Mouse (Mus musculus) skeletal muscle tissue, adult 2 months (tissue): ENCODE measurements at regions not wholly inside any gene's neighbourhood (a gene's known extent, or its start where the extent isn't known, plus 50 kb on each side); places are given as distances from the start of the nearest gene placed in this dataset.

Experiments used
- DNase-seq: peaks from one replicate; pipeline ENCODE4 v3.0.0-alpha.2; 2012; ENCODE audit warnings: low read depth, low spot score

- no peak for DNase-seq
Observed at GRCm38 (mm10) chr12:58581811-58582572, 312.9 kb upstream of the Clec14a start.

- no peak for DNase-seq
Observed at GRCm38 (mm10) chr12:58569056-58569455, 300.0 kb upstream of the Clec14a start.

- DNase-seq, result no peak
Observed at GRCm38 (mm10) chr12:58560840-58561239, 291.8 kb upstream of the Clec14a start.

GRCm38 (mm10) chr12:58559833-58560232 lies 290.7 kb upstream of the Clec14a start:
- no peak for DNase-seq

- DNase-seq, result peak; percentile 64
Observed at GRCm38 (mm10) chr12:58557261-58557660, 288.2 kb upstream of the Clec14a start.

- no peak for DNase-seq
Observed at GRCm38 (mm10) chr12:58556741-58557140, 287.7 kb upstream of the Clec14a start.

GRCm38 (mm10) chr12:58556060-58556459 lies 287.0 kb upstream of the Clec14a start:
- peak; percentile 43 for DNase-seq

- no peak for DNase-seq
Observed at GRCm38 (mm10) chr12:58550859-58551761, 282.0 kb upstream of the Clec14a start.

- DNase-seq, result no peak
Observed at GRCm38 (mm10) chr12:58545832-58546538, 276.9 kb upstream of the Clec14a start.

GRCm38 (mm10) chr12:58544862-58545261 lies 275.8 kb upstream of the Clec14a start:
- DNase-seq, result no peak

GRCm38 (mm10) chr12:58538305-58538719 lies 269.2 kb upstream of the Clec14a start:
- DNase-seq, result peak; percentile 32

- DNase-seq, result no peak
Observed at GRCm38 (mm10) chr12:58537833-58538232, 268.7 kb upstream of the Clec14a start.

- no peak for DNase-seq
Observed at GRCm38 (mm10) chr12:58536381-58536992, 267.4 kb upstream of the Clec14a start.

- DNase-seq, result no peak
Observed at GRCm38 (mm10) chr12:58530306-58530705, 261.2 kb upstream of the Clec14a start.

GRCm38 (mm10) chr12:58516800-58517199 lies 247.7 kb upstream of the Clec14a start:
- DNase-seq, result no peak

- DNase-seq, result no peak
Observed at GRCm38 (mm10) chr12:58513951-58514350, 244.9 kb upstream of the Clec14a start.

GRCm38 (mm10) chr12:58512645-58513044 lies 243.6 kb upstream of the Clec14a start:
- DNase-seq, result no peak

GRCm38 (mm10) chr12:58504283-58504682 lies 235.2 kb upstream of the Clec14a start:
- no peak for DNase-seq

GRCm38 (mm10) chr12:58474181-58474580 lies 205.1 kb upstream of the Clec14a start:
- no peak for DNase-seq

- no peak for DNase-seq
Observed at GRCm38 (mm10) chr12:58473511-58473910, 204.4 kb upstream of the Clec14a start.

- no peak for DNase-seq
Observed at GRCm38 (mm10) chr12:58460465-58460864, 191.4 kb upstream of the Clec14a start.
